Mouse (Mus musculus) forelimb bud, embryonic 11.5 days (tissue): ENCODE measurements around the gene Slc22a14.
"Not testable (repeated sequence)": the region's sequence is repeated elsewhere in the genome, so short reads cannot be mapped to it uniquely, and the experiment has no call there.

Experiments used
- DNase-seq: peaks from one replicate; pipeline ENCODE4 v3.0.0-alpha.2; 2012; ENCODE audit warnings: low read depth, low spot score

The Slc22a14 gene

GRCm38 (mm10) chr9:119260825-119261224, 104.5 kb downstream of the Slc22a14 start:
- no peak for DNase-seq

GRCm38 (mm10) chr9:119258785-119259184, 106.6 kb downstream of the Slc22a14 start:
- no peak for DNase-seq

DNA sequence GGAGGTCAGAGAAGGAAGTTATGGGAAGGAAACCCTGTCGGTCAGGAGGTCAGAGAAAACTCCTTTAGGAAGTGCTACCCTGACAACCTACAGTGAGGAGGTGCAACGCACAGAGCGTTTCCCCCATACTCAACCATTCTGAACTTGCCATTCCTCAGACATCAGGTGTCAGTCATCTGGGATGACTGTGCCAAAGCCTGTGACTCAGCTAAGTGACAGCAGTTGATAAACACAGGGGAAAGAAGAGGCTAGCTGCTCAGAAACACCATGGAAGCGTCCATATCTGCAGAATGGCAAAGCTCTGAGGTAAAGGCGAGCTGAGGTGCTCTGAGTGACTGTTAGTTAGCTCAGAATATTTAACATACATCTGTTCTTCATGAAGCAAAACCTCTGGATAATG, 107.2 kb downstream of the Slc22a14 start:
- DNase-seq = no peak

DNA sequence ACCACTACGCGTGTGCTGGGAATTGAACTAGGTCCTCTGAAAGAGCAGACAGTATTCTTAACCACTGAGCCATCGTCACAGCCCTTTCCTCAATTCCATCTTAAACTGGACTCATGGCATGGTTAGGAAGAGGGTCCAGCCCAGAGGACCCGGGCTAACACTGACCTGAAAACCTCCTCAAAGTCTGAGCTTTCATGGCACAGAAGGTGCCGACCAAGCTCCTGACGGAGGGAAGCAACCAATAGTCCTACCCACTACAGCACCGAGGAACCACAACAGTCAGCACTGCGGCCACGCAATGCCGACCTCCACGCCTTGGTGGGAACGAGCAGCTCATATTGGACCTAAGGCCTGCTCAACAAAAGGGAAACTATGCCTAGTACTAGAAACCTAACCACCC, 109.2 kb downstream of the Slc22a14 start:
- no peak for DNase-seq

DNA sequence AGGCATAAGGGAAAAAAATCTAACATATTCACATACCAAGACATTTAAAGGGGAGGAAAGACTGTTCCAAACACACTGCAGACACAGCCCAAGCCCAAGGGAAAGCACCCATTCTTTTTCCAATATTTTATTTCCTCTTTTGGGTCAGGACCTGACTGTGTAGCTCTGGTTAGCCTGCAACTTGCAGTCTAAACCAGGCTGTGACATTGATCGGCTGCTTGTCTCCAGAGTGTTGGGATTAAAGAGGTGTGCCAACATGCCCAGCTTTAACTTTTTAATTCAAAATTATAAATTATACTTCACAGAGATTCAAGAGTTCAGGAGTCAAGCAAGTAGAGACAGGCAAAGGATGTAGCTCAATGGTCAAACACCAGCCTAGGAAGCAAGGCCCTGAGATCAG, 110.3 kb downstream of the Slc22a14 start:
- DNase-seq = no peak

DNA sequence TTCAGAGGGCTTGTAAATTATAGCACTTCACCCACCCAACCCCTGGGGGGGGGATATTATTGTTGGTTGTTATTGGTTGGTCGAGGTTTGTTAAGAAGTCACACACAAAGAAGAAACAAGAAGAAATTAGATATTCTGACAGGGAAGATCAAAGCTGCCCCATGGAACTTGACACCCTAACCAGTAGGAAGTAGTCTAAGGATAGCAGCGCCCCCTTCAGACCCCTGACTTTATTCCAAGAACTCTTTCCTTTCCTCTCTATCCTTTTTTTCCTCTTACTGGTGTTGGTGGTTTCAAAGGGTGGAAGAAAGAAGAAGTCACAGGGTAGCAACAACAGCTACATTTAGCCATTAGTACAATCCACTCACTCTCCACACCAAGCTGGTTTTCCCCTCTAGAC, 111.2 kb downstream of the Slc22a14 start:
- no peak for DNase-seq

GRCm38 (mm10) chr9:119247996-119248395, 117.4 kb downstream of the Slc22a14 start:
- DNase-seq = no peak

- DNase-seq = no peak
Observed at GRCm38 (mm10) chr9:119246826-119247225, 118.5 kb downstream of the Slc22a14 start.

DNA sequence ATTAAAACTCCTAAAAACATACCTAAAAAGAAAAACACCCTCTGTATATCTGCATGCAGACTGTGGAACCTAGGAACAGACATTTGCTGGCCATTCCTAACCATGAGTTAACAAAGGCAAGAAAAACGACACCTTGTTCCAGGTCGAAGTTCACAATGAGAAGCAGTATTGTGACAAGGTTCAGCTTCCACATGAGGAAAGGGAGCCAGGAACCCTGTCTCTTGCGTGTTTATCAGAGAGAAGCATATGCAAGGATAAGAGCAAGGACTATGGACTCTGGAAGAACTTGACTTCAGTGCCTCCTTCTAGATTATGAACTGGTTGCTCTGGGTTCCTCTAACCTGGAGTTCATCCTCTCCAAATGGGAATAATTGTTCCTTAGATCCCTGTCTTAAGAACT, 121.4 kb downstream of the Slc22a14 start:
- no peak for DNase-seq

DNA sequence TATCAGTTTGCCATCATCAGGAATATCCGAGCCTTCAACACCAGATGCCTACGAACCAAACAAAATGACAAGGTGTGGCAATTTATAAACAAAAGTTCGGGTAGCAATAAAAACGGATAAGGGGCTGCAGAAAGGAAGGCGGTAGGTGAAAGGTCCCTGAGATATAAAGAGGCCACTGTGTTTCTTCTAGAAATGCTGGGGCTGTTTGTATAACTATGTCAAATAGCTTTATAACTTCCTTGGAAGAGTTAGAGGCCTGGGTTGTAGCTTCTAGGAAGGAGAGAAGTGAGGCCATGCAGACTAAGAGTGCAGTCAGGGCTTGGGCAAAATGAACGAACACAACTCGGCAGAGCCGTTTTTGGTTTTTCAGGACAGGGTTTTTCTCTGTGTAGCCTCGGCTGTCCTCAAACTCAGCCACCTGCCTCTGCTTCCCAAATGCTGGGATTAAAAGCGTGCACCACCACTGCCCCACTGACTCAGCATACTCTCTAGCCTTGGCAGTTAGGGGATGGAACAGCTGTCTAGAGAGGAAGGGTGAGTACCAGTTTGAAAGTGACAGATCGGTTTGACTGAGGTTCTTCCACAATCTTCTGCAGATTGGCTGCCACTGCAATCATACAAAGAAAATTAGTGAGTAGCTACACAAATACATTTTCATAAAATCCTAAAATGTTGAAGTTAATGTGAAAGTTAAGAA, 124.0 kb downstream of the Slc22a14 start:
- DNase-seq = no peak

- no peak for DNase-seq
Observed at GRCm38 (mm10) chr9:119240286-119240997, 124.9 kb downstream of the Slc22a14 start.

DNA sequence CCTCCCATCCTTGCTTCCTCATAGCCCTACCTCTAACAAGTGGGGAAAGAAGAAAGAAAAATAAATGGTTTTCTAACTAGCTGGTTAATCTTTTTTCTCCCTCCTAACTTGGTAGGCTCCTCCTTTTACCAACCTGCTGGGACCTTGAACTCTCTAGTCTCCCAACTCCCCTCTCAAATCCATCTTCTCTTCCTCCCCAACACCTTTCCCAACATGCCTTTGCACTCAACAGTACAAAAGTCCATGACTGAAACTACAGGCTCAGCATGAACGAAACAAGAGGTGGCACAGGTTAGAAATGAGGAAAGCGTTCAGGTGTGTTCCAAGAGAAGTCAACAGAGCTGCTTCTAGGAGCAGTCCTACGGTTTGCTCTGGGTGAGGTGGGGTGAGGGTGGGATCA, 126.1 kb downstream of the Slc22a14 start:
- no peak for DNase-seq

- DNase-seq = no peak
Observed at GRCm38 (mm10) chr9:119238796-119239195, 126.6 kb downstream of the Slc22a14 start.

- no peak for DNase-seq
Observed at GRCm38 (mm10) chr9:119231552-119231951, 133.8 kb downstream of the Slc22a14 start.

GRCm38 (mm10) chr9:119230829-119231228, 134.5 kb downstream of the Slc22a14 start:
- DNase-seq = no peak

- DNase-seq = no peak
Observed at GRCm38 (mm10) chr9:119220249-119220648, 145.1 kb downstream of the Slc22a14 start.

DNA sequence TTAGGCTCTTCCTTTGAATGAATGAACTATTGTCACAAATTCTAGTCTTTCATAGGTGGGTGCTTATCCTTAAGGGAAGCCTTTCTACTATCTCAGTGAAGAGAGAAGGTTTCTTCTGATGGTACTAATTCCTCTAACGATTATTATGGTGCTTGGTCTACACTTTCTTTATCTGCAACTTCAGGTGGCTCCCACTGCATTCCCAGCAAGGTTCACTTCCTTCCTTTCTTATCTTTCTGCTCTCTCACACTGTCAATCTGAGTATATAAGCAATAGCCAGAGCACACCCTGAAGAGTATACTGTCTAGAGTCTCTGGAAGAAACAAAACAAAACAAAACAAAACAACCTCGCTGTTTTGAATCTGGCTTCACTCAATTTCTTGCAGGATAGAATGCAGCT, 145.7 kb downstream of the Slc22a14 start:
- DNase-seq = no peak

DNA sequence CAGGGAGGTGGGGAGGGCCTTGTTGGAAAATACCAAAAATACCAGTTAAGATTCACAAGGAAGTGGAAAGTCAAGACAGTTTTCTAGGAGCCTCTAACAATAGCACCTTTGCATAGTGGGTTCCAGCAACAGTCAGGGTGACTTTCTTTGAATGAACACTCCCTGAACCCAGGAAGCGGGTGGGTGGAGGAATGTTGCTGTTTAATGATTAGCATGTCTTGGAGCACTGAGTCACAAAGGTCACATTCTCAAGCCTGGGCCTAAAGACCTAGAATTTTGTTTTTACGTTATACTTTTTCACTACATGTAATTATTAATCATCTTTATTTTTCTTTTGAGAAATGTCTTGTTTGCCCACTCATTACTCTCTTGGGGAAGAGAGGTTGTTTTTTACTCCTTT, 150.0 kb downstream of the Slc22a14 start:
- not testable (repeated sequence) for DNase-seq

DNA sequence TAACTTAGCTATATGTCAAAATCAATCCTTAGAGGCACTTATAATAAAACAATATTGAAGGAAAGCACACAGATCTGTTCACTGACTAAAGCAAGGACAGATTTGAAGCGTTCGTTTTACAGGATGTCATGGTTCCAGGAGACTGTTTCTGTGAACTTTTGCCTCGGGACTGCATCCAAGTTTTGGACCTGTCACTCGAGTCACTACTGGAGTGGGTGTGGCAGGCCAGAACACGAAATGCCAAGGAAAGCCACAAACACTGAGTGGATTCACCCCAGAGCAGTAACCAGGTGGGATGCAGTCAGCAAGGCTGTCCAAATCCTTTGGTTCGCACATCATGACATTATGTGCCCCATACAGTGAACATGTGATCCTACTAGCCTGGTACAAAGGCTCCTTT, 150.8 kb downstream of the Slc22a14 start:
- no peak for DNase-seq

- DNase-seq = no peak
Observed at GRCm38 (mm10) chr9:119212996-119213395, 152.4 kb downstream of the Slc22a14 start.

DNA sequence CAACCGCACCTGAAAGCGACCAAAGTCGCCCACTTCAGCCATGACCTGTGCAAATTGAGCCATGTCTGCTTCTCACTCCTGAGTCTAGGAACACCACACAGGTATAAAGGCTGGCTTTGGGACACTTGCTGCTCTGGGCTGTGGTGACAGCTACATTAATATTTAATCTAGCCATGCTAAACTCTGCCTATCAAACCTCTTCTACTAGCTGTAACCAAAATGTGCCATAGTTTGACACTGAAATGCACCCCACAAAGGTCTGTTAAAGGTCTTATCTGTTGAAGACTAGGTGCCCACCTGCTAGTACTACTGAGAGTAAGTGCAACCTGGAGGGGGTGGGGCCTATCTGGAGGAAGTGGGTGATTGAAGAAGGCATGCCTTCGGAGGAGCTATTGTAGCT, 156.4 kb downstream of the Slc22a14 start, which contains the start of gene Slc22a13:
Slc22a13 (minus strand) TSS at position 101 of the 400 bp plus-strand sequence.
- no peak for DNase-seq

GRCm38 (mm10) chr9:119207113-119207512, 158.2 kb downstream of the Slc22a14 start:
- no peak for DNase-seq

GRCm38 (mm10) chr9:119206666-119207065, 158.7 kb downstream of the Slc22a14 start:
- no peak for DNase-seq
